Comparison of ENCODE assay signal across 8 mouse cellular contexts in the genomic region with DNA sequence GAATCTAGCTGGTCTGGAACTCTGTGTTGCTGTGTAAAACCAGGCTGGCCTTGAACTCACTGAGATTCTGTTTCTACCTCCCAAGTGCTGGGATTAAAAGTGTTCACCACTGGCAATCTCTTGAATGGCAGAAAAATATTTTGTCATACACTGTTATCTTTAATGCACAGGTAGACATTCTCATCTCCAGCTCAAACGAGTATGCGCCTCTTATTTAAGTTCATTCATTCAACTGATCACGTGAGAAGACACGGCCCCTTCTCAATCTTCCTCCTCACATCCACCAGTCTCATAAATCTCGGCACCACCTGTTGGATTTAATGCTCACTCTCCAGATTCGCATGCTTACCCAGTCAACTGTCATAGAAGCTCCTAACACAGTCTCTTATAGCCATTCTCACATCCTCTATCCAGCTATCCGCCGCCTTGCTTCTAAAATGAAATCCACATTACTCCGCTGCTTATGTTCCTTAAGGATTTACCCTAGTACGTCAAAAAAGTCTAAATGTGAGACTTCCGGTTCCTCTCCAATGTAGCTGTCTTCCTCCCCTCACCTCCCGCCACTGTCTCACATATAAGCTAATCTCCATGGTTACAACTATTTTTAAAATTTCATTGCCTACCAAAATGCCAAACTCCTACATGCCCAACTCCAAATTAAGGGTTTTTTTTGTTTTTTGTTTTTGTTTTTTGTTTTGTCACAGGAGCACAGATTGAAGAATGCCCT. TPM values are rescaled to one million over a fixed set of nuclear protein-coding genes. Genes with fewer than 3 reads are reported as not detected.
DNase-seq lines count a peak whose midpoint lies in the region; ATAC-seq and TF ChIP-seq lines count a peak whose summit lies in the region.

No protein-coding gene starts in this region.

- no peak for TF ChIP-seq CTCF in hindbrain, postnatal 0 days (IDR thresholded peaks at IDR 0.05; ENCODE audit: low read depth)
- TF ChIP-seq CTCF in midbrain, postnatal 0 days (IDR thresholded peaks at IDR 0.05) = no peak

- H3K9ac ChIP-seq in hindbrain, postnatal 0 days (replicated peaks; ENCODE audit: low read length) = peak overlapping the region; percentile 81; the same call in 1 of the 2 replicates
- H3K9ac ChIP-seq in midbrain, postnatal 0 days (replicated peaks; ENCODE audit: low read length, poor library complexity, severe bottlenecking) = peak overlapping the region; percentile 86

- H3K27ac ChIP-seq in heart, embryonic 10.5 days = peak overlapping the region; percentile 99
- 0 out of 2 replicates have a peak overlapping the region, but pooled peaks have one; percentile 91 for H3K27ac ChIP-seq in hindbrain, postnatal 0 days
- H3K27ac ChIP-seq in midbrain, postnatal 0 days (ENCODE audit: low read depth, low read length) = no peak overlapping the region

- no peak for ATAC-seq in hindbrain, postnatal 0 days
- peak; percentile 19; the same call in 1 of the 2 replicates for ATAC-seq in midbrain, postnatal 0 days (ENCODE audit: low FRiP score)

- peaks cover 17% of the 10 kb centered on the region; the same call in 1 of the 2 replicates for H3K36me3 ChIP-seq in heart, embryonic 10.5 days
- H3K36me3 ChIP-seq in hindbrain, postnatal 0 days (ENCODE audit: insufficient read depth, low read length) = peaks cover 14% of the 10 kb centered on the region; the same call in 1 of the 2 replicates
- peaks cover 6% of the 10 kb centered on the region for H3K36me3 ChIP-seq in midbrain, postnatal 0 days (ENCODE audit: insufficient read depth, low read length)

- H3K4me3 ChIP-seq in heart, embryonic 10.5 days = peak overlapping the region; percentile 98
- H3K4me3 ChIP-seq in hindbrain, postnatal 0 days (ENCODE audit: low read length) = peak overlapping the region; percentile 99
- peak overlapping the region; percentile 97 for H3K4me3 ChIP-seq in midbrain, postnatal 0 days (ENCODE audit: low read depth, low read length)

- H3K4me2 ChIP-seq in hindbrain, postnatal 0 days (ENCODE audit: low read depth, low read length) = peak overlapping the region; percentile 66
- H3K4me2 ChIP-seq in midbrain, postnatal 0 days (ENCODE audit: low read depth, low read length, poor library complexity, severe bottlenecking) = peak overlapping the region; percentile 61

- WGBS in heart, embryonic 10.5 days = 42% methylated on average over 12 of the region's 12 CpGs
- 33% methylated on average over 12 of the region's 12 CpGs for WGBS in hindbrain, postnatal 0 days
- 28% methylated on average over 12 of the region's 12 CpGs for WGBS in midbrain, postnatal 0 days

- no peaks in the 10 kb centered on the region for H3K9me3 ChIP-seq in heart, embryonic 10.5 days
- H3K9me3 ChIP-seq in hindbrain, postnatal 0 days (ENCODE audit: low read length) = no peaks in the 10 kb centered on the region
- no peaks in the 10 kb centered on the region for H3K9me3 ChIP-seq in midbrain, postnatal 0 days (ENCODE audit: low read length)

- no peak for DNase-seq in heart, embryonic 10.5 days (ENCODE audit: low spot score)
- no peak for DNase-seq in heart, adult 8-10 months (ENCODE audit: low spot score)
- peak; percentile 10 for DNase-seq in thymus, postnatal 14 days
- no peak for DNase-seq in thymus, postnatal 0 days (ENCODE audit: low spot score)
- peak; percentile 12 for DNase-seq in hindbrain, postnatal 0 days (ENCODE audit: low spot score)
- DNase-seq in midbrain, postnatal 0 days (ENCODE audit: low spot score) = no peak
- DNase-seq in ovary, postnatal 36 days (ENCODE audit: low spot score) = no peak
- DNase-seq in kidney, adult 8-10 months = no peak

- H3K4me1 ChIP-seq in heart, embryonic 10.5 days = peaks cover 11% of the 10 kb centered on the region; the same call in 1 of the 2 replicates
- H3K4me1 ChIP-seq in hindbrain, postnatal 0 days (ENCODE audit: insufficient read depth, low read length) = 0 out of 2 replicates have a peak, but pooled peaks cover 5% of the 10 kb centered on the region
- peaks cover 5% of the 10 kb centered on the region; the same call in 1 of the 2 replicates for H3K4me1 ChIP-seq in midbrain, postnatal 0 days (ENCODE audit: insufficient read depth, low read length)

- no peaks in the 10 kb centered on the region for H3K27me3 ChIP-seq in heart, embryonic 10.5 days (ENCODE audit: insufficient read depth, poor library complexity, severe bottlenecking)
- no peaks in the 10 kb centered on the region for H3K27me3 ChIP-seq in hindbrain, postnatal 0 days (ENCODE audit: insufficient read depth, low read length)
- no peaks in the 10 kb centered on the region for H3K27me3 ChIP-seq in midbrain, postnatal 0 days (ENCODE audit: insufficient read depth, low read length)

RNA-seq across cellular contexts. Expression of a gene that starts 1.0 kb away (rescaled TPM):
- polyA plus RNA-seq in heart, embryonic 10.5 days (2016; fragmentation: Nextera tagmentation; extraction: Ambion mirVana) = 107 and 109 TPM in 2 replicates
- 100 to 1,000 TPM; 106 to 116 (median 110) TPM for total RNA-seq in heart, adult 8-10 months (2022)
- 82.7 and 90.8 TPM in 2 replicates for polyA plus RNA-seq in thymus, postnatal 0 days (2015; fragmentation: Nextera tagmentation; extraction: Ambion mirVana)
- total RNA-seq in hindbrain, postnatal 0 days (2014; rRNA removed) = 49.4 and 59.7 TPM in 2 replicates
- polyA plus RNA-seq in hindbrain, postnatal 0 days (2015; fragmentation: Nextera tagmentation; extraction: Ambion mirVana) = 217 and 218 TPM in 2 replicates
- total RNA-seq in midbrain, postnatal 0 days (2014; rRNA removed) = 83.0 and 98.8 TPM in 2 replicates
- 228 and 230 TPM in 2 replicates for polyA plus RNA-seq in midbrain, postnatal 0 days (2015; fragmentation: Nextera tagmentation; extraction: Ambion mirVana)

RNA-seq across cellular contexts. Expression of a gene that starts 20.7 kb away (rescaled TPM):
- polyA plus RNA-seq in heart, embryonic 10.5 days (2016; fragmentation: Nextera tagmentation; extraction: Ambion mirVana) = 19.7 and 20.9 TPM in 2 replicates
- 1 to 10 TPM; 1.6 to 2.6 (median 2.2) TPM for total RNA-seq in heart, adult 8-10 months (2022)
- 20.0 and 24.7 TPM in 2 replicates for polyA plus RNA-seq in thymus, postnatal 0 days (2015; fragmentation: Nextera tagmentation; extraction: Ambion mirVana)
- 44.9 and 46.1 TPM in 2 replicates for total RNA-seq in hindbrain, postnatal 0 days (2014; rRNA removed)
- polyA plus RNA-seq in hindbrain, postnatal 0 days (2015; fragmentation: Nextera tagmentation; extraction: Ambion mirVana) = 30.7 and 34.9 TPM in 2 replicates
- 46.8 and 50.8 TPM in 2 replicates for total RNA-seq in midbrain, postnatal 0 days (2014; rRNA removed)
- polyA plus RNA-seq in midbrain, postnatal 0 days (2015; fragmentation: Nextera tagmentation; extraction: Ambion mirVana) = 35.3 and 40.9 TPM in 2 replicates

RNA-seq across cellular contexts. Expression of a gene that starts 37.3 kb away (rescaled TPM):
- 0.47 and 0.58 TPM in 2 replicates for polyA plus RNA-seq in heart, embryonic 10.5 days (2016; fragmentation: Nextera tagmentation; extraction: Ambion mirVana)
- total RNA-seq in heart, adult 8-10 months (2022) = under 1 TPM in 1 of 4 experiments, not detected in 3; 0.37 TPM
- polyA plus RNA-seq in thymus, postnatal 0 days (2015; fragmentation: Nextera tagmentation; extraction: Ambion mirVana) = 4.3 and 4.8 TPM in 2 replicates
- total RNA-seq in hindbrain, postnatal 0 days (2014; rRNA removed) = 0.47 and 0.86 TPM in 2 replicates
- 0.63 and 0.83 TPM in 2 replicates for polyA plus RNA-seq in hindbrain, postnatal 0 days (2015; fragmentation: Nextera tagmentation; extraction: Ambion mirVana)
- total RNA-seq in midbrain, postnatal 0 days (2014; rRNA removed) = 0.93 and 1.3 TPM in 2 replicates
- polyA plus RNA-seq in midbrain, postnatal 0 days (2015; fragmentation: Nextera tagmentation; extraction: Ambion mirVana) = 1.0 and 1.3 TPM in 2 replicates

RNA-seq across cellular contexts. Expression of a gene that starts 40.9 kb away (rescaled TPM):
- 0.24 and 0.49 TPM in 2 replicates for polyA plus RNA-seq in heart, embryonic 10.5 days (2016; fragmentation: Nextera tagmentation; extraction: Ambion mirVana)
- total RNA-seq in heart, adult 8-10 months (2022) = under 1 TPM in 1 of 4 experiments, not detected in 3; 0.17 TPM
- polyA plus RNA-seq in thymus, postnatal 0 days (2015; fragmentation: Nextera tagmentation; extraction: Ambion mirVana) = 4.0 and 4.3 TPM in 2 replicates
- 9.8 and 10.1 TPM in 2 replicates for total RNA-seq in hindbrain, postnatal 0 days (2014; rRNA removed)
- 19.5 and 20.5 TPM in 2 replicates for polyA plus RNA-seq in hindbrain, postnatal 0 days (2015; fragmentation: Nextera tagmentation; extraction: Ambion mirVana)
- total RNA-seq in midbrain, postnatal 0 days (2014; rRNA removed) = 13.6 and 16.5 TPM in 2 replicates
- polyA plus RNA-seq in midbrain, postnatal 0 days (2015; fragmentation: Nextera tagmentation; extraction: Ambion mirVana) = 22.5 and 23.3 TPM in 2 replicates

Comparison
In these comparisons a context has a peak if more than half of its experiments do, and no peak if none do; other contexts are left out.
1. DNase-seq: peak in thymus, postnatal 14 days (single experiment) and hindbrain, postnatal 0 days (single experiment); none in heart, embryonic 10.5 days (single experiment), heart, adult 8-10 months (single experiment), thymus, postnatal 0 days (single experiment), midbrain, postnatal 0 days (single experiment), ovary, postnatal 36 days (single experiment) and kidney, adult 8-10 months (0 of 2).
2. Peak in every context shown above with its lines, with median percentiles within 50 percentile points of each other: H3K4me3 ChIP-seq.